Mouse (Mus musculus): Measurements from ENCODE around the gene Cachd1.

Cachd1 gene

GRCm38 (mm10) chr4:100879414-100879813 is 102.9 kb downstream of the Cachd1 start:
- no peak for DNase-seq

GRCm38 (mm10) chr4:100880075-100880474 is 103.6 kb downstream of the Cachd1 start:
- no peak for DNase-seq

- no peak for DNase-seq
Observed at GRCm38 (mm10) chr4:100885793-100886742, 109.6 kb downstream of the Cachd1 start.

- DNase-seq: no peak
Observed at GRCm38 (mm10) chr4:100886743-100887416, 110.4 kb downstream of the Cachd1 start.

- no peak for DNase-seq
Observed at GRCm38 (mm10) chr4:100890106-100890970, 113.9 kb downstream of the Cachd1 start.

DNA sequence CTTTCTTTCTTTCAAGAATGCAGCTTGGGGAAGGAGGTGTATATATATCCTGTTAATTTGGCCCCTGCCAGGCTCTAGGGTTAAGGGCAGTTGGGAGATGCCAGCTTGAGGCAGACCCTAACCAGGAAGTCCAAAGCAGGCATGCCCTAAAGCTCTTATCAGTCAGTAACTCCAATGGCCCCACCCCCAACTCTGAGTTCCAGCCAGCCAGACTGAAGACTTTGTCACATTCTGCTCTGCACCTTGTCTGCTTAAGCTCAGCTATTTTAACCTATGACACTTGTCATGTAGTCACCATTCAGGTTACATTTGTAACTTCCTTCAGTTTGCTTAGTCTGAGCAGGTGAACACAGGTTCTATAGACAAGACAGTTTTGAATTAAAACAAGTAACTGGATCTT is 117.3 kb downstream of the Cachd1 start:
- no peak for DNase-seq

DNA sequence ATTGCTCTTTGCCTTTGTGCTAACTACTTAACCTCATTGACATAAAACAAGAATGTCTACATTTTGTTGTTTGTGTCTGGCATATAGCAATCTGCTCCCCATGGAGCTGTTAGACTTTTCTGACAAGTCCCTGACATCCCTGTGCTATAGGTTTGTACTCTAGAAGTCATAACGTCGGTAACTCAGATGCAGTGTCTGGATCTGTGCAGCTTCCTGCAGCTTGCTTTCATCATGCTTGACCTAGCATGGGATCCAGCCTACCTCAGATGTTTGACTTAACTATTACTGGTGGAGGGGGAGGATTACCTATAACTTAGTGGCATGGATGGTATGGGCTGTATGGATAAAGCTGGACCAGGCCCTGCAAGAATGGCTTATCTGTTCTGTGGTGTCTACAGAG is 117.7 kb downstream of the Cachd1 start:
- DNase-seq: no peak

- DNase-seq: no peak
Observed at GRCm38 (mm10) chr4:100896260-100897010, 120.0 kb downstream of the Cachd1 start.

DNA sequence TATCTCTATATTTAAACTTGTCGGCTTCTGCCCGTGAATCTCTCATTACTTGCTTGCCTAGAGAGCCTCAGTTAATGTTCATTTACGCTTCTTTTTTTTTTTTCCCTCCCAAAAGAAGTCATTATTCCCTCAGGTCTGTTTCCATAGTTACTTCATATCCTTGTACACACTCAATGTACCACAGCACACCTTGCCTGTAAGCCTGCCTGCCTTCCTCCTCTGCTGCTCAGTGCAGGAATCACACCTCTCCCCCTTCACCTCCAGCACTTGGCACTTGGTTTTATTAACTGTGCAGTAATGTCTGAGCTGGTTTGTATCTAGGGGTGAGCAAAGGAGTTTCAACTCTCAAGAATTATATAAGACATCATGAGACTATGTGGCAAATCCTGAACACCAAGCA is 121.5 kb downstream of the Cachd1 start:
- no peak for DNase-seq

DNA sequence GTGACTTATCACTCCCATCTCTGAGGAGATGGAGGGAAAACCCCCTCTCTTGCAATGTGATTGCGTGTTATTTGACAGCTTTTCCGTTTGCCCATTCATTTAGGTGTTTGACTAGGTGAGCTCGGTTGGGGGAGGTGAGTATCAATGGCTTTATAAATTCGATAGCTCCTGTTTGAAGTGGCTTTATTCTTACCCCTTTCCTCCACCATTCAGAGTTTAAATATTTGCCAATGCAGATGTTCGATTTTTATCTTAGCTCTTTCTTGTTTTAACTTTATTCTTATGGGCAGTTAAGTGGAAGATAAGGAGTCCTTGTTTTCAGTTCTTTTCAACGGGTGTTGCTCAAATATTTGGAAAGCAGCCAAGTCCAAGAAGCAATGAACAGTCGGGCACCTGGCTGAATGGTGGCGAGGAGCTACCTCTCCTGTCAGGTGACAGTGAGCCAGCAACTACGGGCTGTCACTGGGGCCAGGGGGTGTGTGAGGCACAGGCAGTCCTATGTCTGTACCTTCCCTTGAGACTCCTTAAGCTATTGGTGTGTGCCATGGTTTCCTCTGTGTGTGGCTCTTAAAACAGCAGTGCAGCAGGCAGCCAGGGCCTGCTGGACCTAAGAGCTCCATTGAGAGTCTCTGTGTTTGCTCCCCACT is 133.3 kb downstream of the Cachd1 start:
- DNase-seq: peak; percentile 46

- no peak for DNase-seq
Observed at GRCm38 (mm10) chr4:100910605-100911330, 134.3 kb downstream of the Cachd1 start.

DNA sequence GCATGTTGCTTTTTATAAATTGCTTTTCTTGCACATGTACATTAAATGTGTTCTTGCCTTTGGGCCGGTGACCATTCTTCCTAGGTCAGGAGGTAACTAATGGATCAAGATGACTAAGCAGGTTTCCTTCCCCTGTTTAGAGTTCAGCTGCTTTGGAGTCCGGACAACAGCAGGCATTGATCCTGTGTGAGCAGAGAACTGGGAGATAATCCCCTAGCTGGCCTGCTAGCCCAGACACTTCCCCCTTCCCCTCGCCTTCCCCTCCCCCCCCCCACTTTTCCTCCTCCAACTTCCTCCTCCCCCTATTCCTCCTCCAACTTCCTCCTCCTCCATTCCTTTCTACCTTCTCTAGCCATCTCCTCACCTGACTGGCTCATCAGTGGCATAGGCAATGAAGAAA is 135.2 kb downstream of the Cachd1 start:
- no peak for DNase-seq

- DNase-seq: no peak
Observed at GRCm38 (mm10) chr4:100913666-100914065, 137.2 kb downstream of the Cachd1 start.

GRCm38 (mm10) chr4:100914532-100914931 is 138.1 kb downstream of the Cachd1 start:
- no peak for DNase-seq

GRCm38 (mm10) chr4:100915093-100915492 is 138.6 kb downstream of the Cachd1 start:
- DNase-seq: no peak

GRCm38 (mm10) chr4:100917511-100917910 is 141.0 kb downstream of the Cachd1 start:
- no peak for DNase-seq

DNA sequence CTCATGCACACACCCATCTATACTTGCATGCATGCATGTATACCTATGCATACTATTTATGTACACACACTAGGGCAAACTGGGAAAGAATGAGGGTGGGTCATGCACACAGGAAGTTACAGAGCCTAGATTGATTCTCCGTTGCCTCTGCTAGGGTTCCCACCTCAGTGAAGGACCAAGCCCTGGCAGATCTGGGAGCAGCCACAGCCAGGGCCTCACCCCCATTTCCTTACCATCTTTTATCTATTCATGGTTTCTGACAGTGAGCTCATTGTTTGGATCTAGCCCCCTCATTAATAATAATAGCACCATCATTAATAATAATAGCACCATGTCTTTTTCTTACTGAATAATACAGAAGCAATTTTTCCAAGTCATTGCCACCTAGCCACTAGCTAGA is 143.9 kb downstream of the Cachd1 start:
- DNase-seq: no peak

- DNase-seq: peak; percentile 81
Observed at GRCm38 (mm10) chr4:100922816-100923554, 146.5 kb downstream of the Cachd1 start.

- no peak for DNase-seq
Observed at GRCm38 (mm10) chr4:100923598-100923997, 147.1 kb downstream of the Cachd1 start.

DNA sequence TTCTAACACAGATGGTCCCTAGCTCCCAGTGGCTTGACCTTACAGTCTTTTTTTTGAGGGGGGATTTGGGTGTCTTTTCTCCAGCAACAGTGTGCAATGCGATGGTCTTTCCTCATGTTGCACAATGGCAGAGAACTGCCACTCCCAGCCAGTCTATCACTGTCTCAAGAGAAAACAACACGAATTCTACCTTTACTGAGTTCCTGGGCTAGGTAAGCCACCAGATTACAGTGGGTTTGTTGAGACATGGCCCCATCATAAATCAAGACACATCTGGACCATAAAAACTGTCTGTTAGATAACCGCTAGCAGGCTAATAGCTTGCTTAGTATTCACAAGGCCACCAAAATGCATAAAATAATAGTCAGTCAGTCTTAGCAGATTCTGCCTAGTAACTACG is 147.8 kb downstream of the Cachd1 start:
- DNase-seq: no peak

Data from kidney, adult 11 months (tissue).